In the genomic region with DNA sequence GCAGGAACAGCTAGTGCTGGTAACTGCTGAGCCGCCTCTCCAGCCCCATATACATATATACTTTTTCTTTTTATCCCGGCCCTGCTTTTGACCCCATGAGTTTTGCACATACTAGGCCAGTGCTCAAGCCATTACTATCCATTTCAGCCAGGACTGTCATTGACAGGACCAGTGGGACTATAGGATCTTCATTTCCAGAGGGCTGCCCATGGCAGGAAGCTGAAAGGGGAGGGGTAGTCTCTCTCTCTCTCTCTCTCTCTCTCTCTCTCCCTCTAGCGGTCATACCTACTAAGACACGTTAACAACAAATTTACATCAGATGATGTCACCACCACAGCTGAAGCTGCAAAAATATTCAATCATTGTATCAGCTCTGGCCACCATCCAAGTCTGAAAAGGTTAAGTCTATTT, we compare ENCODE assay signal across 8 mouse cellular contexts. TPM values are rescaled to one million over a fixed set of nuclear protein-coding genes. Genes with fewer than 3 reads are reported as not detected.
DNase-seq lines count a peak whose midpoint lies in the region; ATAC-seq and TF ChIP-seq lines count a peak whose summit lies in the region.

No protein-coding gene starts in this region.

- DNase-seq in kidney, adult 9 months: no peak
- peak; percentile 86 for DNase-seq in MN1 (ENCODE audit: low spot score)
- peak; percentile 59 for DNase-seq in liver, embryonic 11.5 days (ENCODE audit: low spot score)
- no peak for DNase-seq in urinary bladder, postnatal 4 days (ENCODE audit: low spot score in 2 of 2)
- no peak for DNase-seq in urinary bladder, postnatal 10 days (ENCODE audit: low spot score)

- no peaks in the 10 kb centered on the region for H3K36me3 ChIP-seq in kidney, embryonic 15.5 days
- no peaks in the 10 kb centered on the region for H3K36me3 ChIP-seq in liver, embryonic 11.5 days (ENCODE audit: control insufficient read depth, insufficient read depth, low read length)
- no peaks in the 10 kb centered on the region for H3K36me3 ChIP-seq in small intestine, adult 2 months (ENCODE audit: control insufficient read depth, insufficient read depth, low read length)

- H3K4me2 ChIP-seq in kidney, embryonic 15.5 days: no peak overlapping the region
- H3K4me2 ChIP-seq in liver, embryonic 11.5 days: no peak overlapping the region

- 0 out of 2 replicates have a peak overlapping the region, but pooled peaks have one; percentile 37 for H3K27ac ChIP-seq in kidney, embryonic 15.5 days
- H3K27ac ChIP-seq in cortical plate, adult 2 months (ENCODE audit: insufficient read depth, low read length): no peak overlapping the region
- no peak overlapping the region for H3K27ac ChIP-seq in liver, embryonic 11.5 days (ENCODE audit: low read depth, low read length)
- no peak overlapping the region for H3K27ac ChIP-seq in small intestine, adult 2 months (ENCODE audit: insufficient read depth, low read depth, low read length)

- peak; percentile 47 for TF ChIP-seq CTCF in cortical plate, adult 2 months (IDR thresholded peaks at IDR 0.05; ENCODE audit: extremely low read depth, insufficient read depth, low read length)
- TF ChIP-seq CTCF in small intestine, adult 2 months (IDR thresholded peaks at IDR 0.05; ENCODE audit: extremely low read depth, insufficient read length, insufficient replicate concordance, low read depth, low read length): peak; percentile 64; the same call in 1 of the 2 replicates

- no peaks in the 10 kb centered on the region for H3K9me3 ChIP-seq in kidney, embryonic 15.5 days (replicated peaks)
- H3K9me3 ChIP-seq in liver, embryonic 11.5 days (ENCODE audit: control insufficient read depth, low read length): no peaks in the 10 kb centered on the region

- 19% methylated on average over 4 of the region's 4 CpGs for WGBS in kidney, embryonic 15.5 days
- WGBS in liver, embryonic 11.5 days: 24% methylated on average over 4 of the region's 4 CpGs
- 30% methylated on average over 4 of the region's 4 CpGs for WGBS in small intestine, adult 2 months

- H3K4me3 ChIP-seq in kidney, embryonic 15.5 days (replicated peaks): no peak overlapping the region
- no peak overlapping the region for H3K4me3 ChIP-seq in cortical plate, adult 2 months (ENCODE audit: insufficient read depth, low read length)
- H3K4me3 ChIP-seq in liver, embryonic 11.5 days (ENCODE audit: low read depth, low read length): no peak overlapping the region
- no peak overlapping the region for H3K4me3 ChIP-seq in small intestine, adult 2 months (ENCODE audit: low read depth, low read length)

- TF ChIP-seq POLR2A in cortical plate, adult 2 months (IDR thresholded peaks at IDR 0.05; ENCODE audit: extremely low read depth, insufficient read depth, low read length): no peak
- TF ChIP-seq POLR2A in small intestine, adult 2 months (IDR thresholded peaks at IDR 0.05; ENCODE audit: low read depth, low read length): no peak

- H3K9ac ChIP-seq in kidney, embryonic 15.5 days: no peak overlapping the region
- H3K9ac ChIP-seq in liver, embryonic 11.5 days (ENCODE audit: low read depth, low read length): no peak overlapping the region

- ATAC-seq in kidney, embryonic 15.5 days (replicated peaks; ENCODE audit: low FRiP score): no peak
- no peak for ATAC-seq in liver, embryonic 11.5 days (replicated peaks; ENCODE audit: low FRiP score)

- H3K4me1 ChIP-seq in kidney, embryonic 15.5 days: peaks cover 76% of the 10 kb centered on the region
- peaks cover 6% of the 10 kb centered on the region for H3K4me1 ChIP-seq in cortical plate, adult 2 months (ENCODE audit: control insufficient read depth, insufficient read depth, low read length)
- peaks cover 32% of the 10 kb centered on the region for H3K4me1 ChIP-seq in liver, embryonic 11.5 days (replicated peaks; ENCODE audit: control insufficient read depth, insufficient read depth, low read length)
- peaks cover 18% of the 10 kb centered on the region for H3K4me1 ChIP-seq in small intestine, adult 2 months (ENCODE audit: control insufficient read depth, insufficient read depth, insufficient read length, low read length)

- H3K27me3 ChIP-seq in kidney, embryonic 15.5 days: no peaks in the 10 kb centered on the region
- 0 out of 2 replicates have a peak, but pooled peaks cover 6% of the 10 kb centered on the region for H3K27me3 ChIP-seq in liver, embryonic 11.5 days (replicated peaks; ENCODE audit: control insufficient read depth, insufficient read depth, low read length)
- no peaks in the 10 kb centered on the region for H3K27me3 ChIP-seq in small intestine, adult 2 months (ENCODE audit: control insufficient read depth, insufficient read depth, low read length)

RNA-seq across cellular contexts. Expression of a gene that starts 1.9 kb away (rescaled TPM):
- polyA plus RNA-seq in kidney, embryonic 15.5 days (2015; fragmentation: Nextera tagmentation; extraction: Ambion mirVana): 15.6 and 16.8 TPM in 2 replicates
- 21.2 and 25.3 TPM in 2 replicates for polyA plus RNA-seq in cortical plate, adult 2 months (2012; rRNA removed)
- 13.2 and 16.7 TPM in 2 replicates for polyA plus RNA-seq in liver, embryonic 11.5 days (2014; fragmentation: Nextera tagmentation; extraction: Ambion mirVana)
- polyA plus RNA-seq in small intestine, adult 2 months (2012; rRNA removed): 7.3 and 34.4 TPM in 2 replicates

RNA-seq across cellular contexts. Expression of a gene that starts 3.3 kb away (rescaled TPM):
- 0.62 and 0.84 TPM in 2 replicates for polyA plus RNA-seq in kidney, embryonic 15.5 days (2015; fragmentation: Nextera tagmentation; extraction: Ambion mirVana)
- polyA plus RNA-seq in cortical plate, adult 2 months (2012; rRNA removed): 3.7 and 4.2 TPM in 2 replicates
- polyA plus RNA-seq in liver, embryonic 11.5 days (2014; fragmentation: Nextera tagmentation; extraction: Ambion mirVana): 0.81 and 1.1 TPM in 2 replicates
- 0.33 and 0.58 TPM in 2 replicates for polyA plus RNA-seq in small intestine, adult 2 months (2012; rRNA removed)

RNA-seq across cellular contexts. Expression of a gene that starts 24.9 kb away (rescaled TPM):
- 40.0 and 42.8 TPM in 2 replicates for polyA plus RNA-seq in kidney, embryonic 15.5 days (2015; fragmentation: Nextera tagmentation; extraction: Ambion mirVana)
- 31.2 and 33.3 TPM in 2 replicates for polyA plus RNA-seq in cortical plate, adult 2 months (2012; rRNA removed)
- 22.8 and 22.9 TPM in 2 replicates for polyA plus RNA-seq in liver, embryonic 11.5 days (2014; fragmentation: Nextera tagmentation; extraction: Ambion mirVana)
- polyA plus RNA-seq in small intestine, adult 2 months (2012; rRNA removed): 16.4 and 34.7 TPM in 2 replicates

RNA-seq across cellular contexts. Expression of a gene that starts 25.6 kb away (rescaled TPM):
- 15.2 and 17.3 TPM in 2 replicates for polyA plus RNA-seq in kidney, embryonic 15.5 days (2015; fragmentation: Nextera tagmentation; extraction: Ambion mirVana)
- 143 and 144 TPM in 2 replicates for polyA plus RNA-seq in cortical plate, adult 2 months (2012; rRNA removed)
- polyA plus RNA-seq in liver, embryonic 11.5 days (2014; fragmentation: Nextera tagmentation; extraction: Ambion mirVana): 3.6 and 4.6 TPM in 2 replicates
- polyA plus RNA-seq in small intestine, adult 2 months (2012; rRNA removed): 11.3 and 24.2 TPM in 2 replicates

RNA-seq across cellular contexts. Expression of a gene that starts 28.4 kb away (rescaled TPM):
- 39.3 and 45.6 TPM in 2 replicates for polyA plus RNA-seq in kidney, embryonic 15.5 days (2015; fragmentation: Nextera tagmentation; extraction: Ambion mirVana)
- polyA plus RNA-seq in cortical plate, adult 2 months (2012; rRNA removed): 97.8 and 112 TPM in 2 replicates
- polyA plus RNA-seq in liver, embryonic 11.5 days (2014; fragmentation: Nextera tagmentation; extraction: Ambion mirVana): 5.1 and 6.9 TPM in 2 replicates
- 17.8 and 20.4 TPM in 2 replicates for polyA plus RNA-seq in small intestine, adult 2 months (2012; rRNA removed)

Comparison
In these comparisons a context has a peak if more than half of its experiments do, and no peak if none do; other contexts are left out.
1. DNase-seq: peak in MN1 (single experiment) and liver, embryonic 11.5 days (single experiment); none in kidney, adult 9 months (single experiment), urinary bladder, postnatal 4 days (0 of 2) and urinary bladder, postnatal 10 days (single experiment).